Mouse (Mus musculus) frontal cortex, adult 2 months (tissue): ENCODE results near the gene Tex12. TPM values are rescaled to one million over a fixed set of nuclear protein-coding genes. Genes with fewer than 3 reads are reported as not detected.

ENCODE experiments used
- DNase-seq, 2 experiments: peaks; one replicate each; pipeline ENCODE4 v3.0.0; 2022; ENCODE audit warnings: low spot score in 1 of 2; ENCODE audit errors: extremely low spot score in 1 of 2
- polyA plus RNA-seq: library from polyadenylated mRNA; depleted of rRNA; stranded (reverse); fragments of >200 nt; gene quantifications from 2 replicates; pipeline ENCODE4 v1.2.3, GENCODE M21; 2012; rRNA removed

Gene Tex12
- polyA plus RNA-seq, result not detected in 2 replicates

GRCm38 (mm10) chr9:50561145-50561917 lies at the start of gene Tex12:
Gene Tex12 (minus strand): TSS chr9:50561325.
- no peak for DNase-seq

DNA sequence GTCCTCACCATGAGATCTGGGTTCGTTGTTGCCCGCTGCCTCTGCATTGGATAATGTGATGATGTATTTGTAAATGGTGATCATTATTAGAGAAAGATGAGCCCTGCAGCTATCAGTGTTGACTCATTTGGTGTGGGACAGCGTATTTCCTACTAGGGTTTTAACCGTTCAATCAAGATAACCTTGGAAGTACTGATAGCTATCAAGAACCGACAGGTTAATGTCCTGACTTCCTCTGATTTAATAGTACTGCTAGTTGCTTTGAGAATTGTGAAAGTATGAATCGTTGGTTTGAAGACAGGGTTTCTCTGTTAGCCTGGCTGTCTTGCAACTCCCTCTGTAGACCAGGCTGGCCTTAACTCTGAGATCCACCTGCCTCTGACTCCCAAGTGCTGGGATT lies 43.2 kb upstream of the Tex12 start:
- no peak for DNase-seq

DNA sequence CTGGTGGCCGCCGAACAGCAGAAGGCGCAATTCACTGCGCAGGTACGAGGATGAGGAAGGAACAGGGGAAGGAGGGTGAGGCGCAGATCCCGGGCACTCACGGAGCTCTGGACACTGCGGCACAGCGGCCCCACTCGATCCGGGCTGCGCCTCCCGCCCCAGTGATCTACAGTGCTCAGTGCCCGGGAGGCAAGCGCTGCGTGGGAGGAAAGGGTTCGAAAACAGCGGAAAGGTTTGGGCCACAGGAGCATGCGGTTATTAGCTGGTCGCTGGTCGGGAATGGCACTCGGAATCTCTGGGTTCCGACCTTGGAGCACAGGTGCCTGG lies 42.8 kb upstream of the Tex12 start:
- DNase-seq, result no peak

- DNase-seq, result peak; percentile 94 to 97
Measured at GRCm38 (mm10) chr9:50603189-50603997, 42.3 kb upstream of the Tex12 start, which contains the start of the genes Sdhd and Timm8b. Gene Sdhd (minus strand): TSS chr9:50603812. Gene Timm8b (plus strand): TSS chr9:50603910.

DNA sequence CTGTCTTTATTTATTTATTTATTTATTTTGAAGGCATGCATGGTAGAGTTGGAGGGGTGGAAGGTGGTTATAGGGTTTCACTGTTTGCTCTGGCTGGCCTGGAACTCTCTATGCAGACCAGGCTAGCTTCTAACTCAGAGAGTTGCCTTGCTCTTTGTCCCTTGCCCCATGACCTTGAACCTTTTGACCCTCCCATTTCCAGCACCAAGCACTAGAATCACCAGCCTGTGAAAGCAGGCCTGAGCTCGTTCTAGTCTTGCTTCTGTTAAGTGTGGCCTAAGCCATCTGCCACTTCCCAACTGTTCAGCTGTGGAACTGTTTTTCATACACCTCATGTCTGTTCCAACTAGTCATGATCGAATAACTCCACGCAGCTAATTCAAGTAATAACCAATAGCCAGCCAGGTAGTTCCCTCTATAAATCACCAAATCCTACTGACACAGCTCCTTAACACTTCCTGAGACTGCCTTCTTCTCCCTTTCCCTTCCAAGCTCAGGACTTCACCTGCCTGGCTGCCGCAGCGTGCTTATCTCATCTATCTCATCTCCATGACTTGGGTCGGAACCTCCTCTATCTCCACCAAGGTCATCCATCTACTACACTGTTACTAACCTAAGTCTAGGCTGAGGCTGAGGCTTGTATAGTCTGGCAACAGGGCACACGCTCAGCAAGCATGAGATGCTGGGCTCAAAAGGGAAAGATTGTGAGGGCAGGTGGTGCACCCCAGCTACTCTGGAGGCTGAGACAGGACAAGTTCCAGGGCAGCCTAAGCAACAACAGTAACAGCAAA lies 41.1 kb upstream of the Tex12 start:
- DNase-seq, result no peak

DNA sequence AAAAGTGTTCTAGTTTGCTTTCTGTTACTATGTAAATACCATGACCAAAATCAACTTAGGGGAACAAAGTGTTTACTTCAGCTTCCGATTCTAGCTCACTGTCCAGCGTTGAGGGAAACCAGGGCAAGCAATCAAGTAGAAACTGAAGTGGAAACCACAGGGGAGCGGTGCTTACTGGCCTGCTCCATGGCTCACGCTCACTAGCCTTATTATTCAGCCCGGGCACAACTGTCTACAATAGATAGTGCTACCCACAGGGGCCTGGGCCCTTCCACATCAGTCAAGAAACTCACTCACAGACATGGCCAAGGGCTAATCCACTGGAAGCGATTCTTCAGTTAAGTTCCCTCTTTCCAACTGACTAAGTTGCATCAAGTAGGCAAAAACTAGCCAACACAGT lies 40.4 kb upstream of the Tex12 start:
- DNase-seq, result no peak

DNA sequence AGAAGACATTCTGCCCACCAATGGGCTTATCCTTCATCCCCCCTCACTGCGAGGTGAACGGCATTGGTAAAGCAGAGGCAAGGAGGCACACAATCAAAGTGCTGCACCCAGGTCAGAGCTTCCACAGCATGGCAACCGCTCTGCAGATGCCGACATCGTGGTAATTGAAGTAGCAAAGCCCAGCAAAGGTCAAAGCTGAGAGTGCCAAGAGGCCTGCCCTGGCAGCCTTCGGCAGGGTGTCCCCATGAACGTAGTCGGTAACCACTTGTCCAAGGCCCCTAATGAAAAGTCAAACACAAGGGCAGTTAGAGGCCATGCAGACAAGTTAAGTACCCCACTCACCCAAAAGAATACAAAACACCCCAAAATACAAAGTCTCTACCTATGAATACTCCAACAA lies 35.8 kb upstream of the Tex12 start:
- no peak for DNase-seq

DNA sequence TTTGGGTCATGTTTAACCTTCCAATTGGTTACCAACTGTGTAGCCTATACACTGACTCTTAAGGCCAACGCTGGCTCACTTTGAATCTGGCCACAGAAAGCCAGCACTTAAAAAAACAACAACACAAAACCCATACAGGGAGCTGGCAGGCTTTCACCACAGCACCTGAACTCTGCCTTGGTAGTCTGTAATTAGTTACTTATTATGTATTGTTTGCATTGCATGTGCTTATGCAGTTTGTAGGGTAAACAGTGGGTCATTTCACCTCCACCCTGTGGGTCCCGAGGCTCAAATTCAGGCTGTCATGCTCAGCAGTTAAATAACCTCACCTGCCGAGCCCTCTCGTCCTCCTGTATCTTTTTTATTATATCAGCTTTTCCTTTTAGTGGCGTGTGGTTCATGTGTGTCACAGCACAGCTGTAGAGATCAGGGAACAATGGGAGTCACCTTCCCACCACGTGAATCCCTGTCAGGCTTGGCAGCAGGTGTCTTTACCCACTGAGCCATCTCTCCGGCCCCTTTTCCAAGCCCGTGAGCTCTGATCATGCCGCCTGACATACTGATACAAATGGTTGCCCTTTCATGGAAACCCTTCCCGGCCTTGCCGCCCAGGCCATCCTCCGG lies 33.8 kb upstream of the Tex12 start:
- DNase-seq, result no peak

- DNase-seq, result peak in 1 of 2 experiments; percentile 37
Measured at GRCm38 (mm10) chr9:50593544-50593943, 32.4 kb upstream of the Tex12 start.

DNA sequence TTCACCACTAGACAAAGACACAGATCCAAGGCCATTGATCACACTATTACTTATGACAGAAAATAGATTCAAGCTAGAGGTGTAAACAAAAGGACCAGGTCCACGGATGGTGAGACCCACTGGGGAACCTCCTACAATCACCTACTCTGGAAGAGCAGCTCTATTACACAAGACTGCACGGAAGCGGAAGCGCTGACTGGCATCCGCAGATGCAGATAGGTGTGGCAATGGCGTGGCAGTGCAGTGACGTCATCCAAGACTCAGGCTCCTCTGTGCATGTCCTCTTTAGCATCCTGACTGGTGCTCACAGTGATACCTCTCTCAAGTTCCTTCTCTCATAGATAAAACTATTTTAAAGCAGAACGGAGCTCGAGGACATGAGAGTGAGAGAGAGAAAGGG lies 31.8 kb upstream of the Tex12 start:
- no peak for DNase-seq

- no peak for DNase-seq
Measured at GRCm38 (mm10) chr9:50590856-50591518, 29.9 kb upstream of the Tex12 start.

- DNase-seq, result no peak
Measured at GRCm38 (mm10) chr9:50586955-50587354, 25.8 kb upstream of the Tex12 start.

DNA sequence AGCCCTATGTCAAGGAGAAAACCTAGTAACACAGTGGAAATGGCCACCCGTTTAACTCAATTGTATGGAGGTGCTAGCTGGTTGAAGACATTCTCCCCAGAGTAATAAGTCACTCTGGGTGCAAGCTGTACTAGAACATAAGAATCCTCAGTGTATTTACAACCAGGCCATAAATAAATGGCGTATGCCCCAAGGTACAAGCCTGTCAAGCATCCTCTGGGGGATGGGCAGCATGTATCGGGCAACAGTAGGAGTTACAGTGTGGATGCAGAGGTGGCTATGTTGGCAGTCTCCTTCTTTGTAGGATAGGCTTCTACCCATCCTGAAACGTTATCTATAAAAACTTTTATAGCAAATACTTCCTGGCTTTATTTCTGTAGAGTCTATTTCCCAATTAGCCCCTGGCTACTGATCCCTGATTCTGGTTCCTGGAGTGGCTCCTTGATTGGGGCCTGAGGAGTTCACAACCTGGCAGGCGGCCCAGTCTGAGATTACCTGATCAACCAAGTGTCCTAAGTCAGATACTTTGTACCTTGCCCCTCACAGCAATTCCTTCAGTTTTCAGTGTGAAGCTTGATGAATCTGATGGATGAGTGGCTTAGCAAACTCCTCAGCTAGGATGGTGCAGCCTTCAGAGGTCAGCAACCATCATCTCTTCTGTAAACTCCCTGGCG lies 24.2 kb upstream of the Tex12 start:
- no peak for DNase-seq

DNA sequence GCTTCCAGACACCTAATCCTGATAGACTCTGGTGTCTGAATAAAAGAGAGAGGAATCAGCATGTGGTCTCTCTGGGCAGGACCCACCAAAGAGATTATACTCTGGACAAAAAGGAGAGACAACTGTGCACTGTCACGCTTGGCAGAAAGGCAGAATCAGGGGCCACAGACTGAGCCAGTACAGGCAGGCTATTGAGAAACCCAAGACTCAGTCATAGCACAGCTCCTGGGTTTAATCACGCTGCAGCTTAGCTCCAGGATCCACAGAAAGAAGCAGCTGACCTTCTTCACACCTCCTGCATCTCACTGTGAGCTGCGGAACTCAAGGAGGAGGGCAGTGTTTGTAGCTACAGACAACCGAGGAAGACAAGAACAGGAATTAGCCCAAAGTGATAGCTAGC lies 19.2 kb upstream of the Tex12 start:
- DNase-seq, result no peak

DNA sequence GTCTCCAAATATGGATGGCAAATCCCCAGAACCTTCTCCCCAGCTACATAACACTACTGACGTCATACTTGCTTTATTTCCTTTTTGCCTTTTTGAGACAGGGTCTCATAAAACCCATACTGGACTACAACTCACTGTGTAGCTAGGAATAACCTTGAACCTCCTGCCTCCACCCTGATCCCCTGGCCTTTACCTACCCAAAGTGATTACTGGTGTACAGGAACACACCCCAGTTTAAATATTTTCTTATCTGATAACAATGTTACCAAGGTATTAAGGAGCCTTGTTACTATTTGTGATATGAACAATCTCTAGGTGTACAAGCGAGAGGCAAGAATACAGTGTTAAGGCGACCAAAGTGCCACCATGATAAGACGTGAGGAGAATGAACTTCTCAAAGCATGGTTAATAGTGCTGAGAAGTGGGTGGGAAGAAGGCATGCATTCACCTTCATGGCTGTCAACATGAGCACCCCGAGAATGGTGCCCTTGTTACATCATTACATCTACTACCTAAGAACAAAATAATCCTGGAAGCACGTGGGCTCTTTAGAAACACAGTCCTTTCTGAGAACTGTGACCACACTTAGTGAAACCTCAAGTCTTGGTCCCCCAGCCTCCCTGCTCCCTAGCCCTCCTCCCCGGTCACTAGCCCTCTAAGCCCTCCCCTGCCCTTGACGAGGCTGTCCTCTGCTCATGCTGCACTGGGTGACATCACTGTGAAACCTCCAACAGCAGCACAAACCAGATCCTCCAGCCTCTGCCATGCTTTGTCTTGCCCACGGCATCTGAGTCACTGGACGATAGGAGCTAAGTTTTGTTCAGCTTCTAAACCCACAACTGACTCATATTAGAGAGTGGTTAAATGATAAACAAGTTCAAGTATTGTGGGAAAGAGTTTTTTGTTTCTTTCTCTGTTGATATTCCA lies 8.7 kb upstream of the Tex12 start:
- no peak for DNase-seq

DNA sequence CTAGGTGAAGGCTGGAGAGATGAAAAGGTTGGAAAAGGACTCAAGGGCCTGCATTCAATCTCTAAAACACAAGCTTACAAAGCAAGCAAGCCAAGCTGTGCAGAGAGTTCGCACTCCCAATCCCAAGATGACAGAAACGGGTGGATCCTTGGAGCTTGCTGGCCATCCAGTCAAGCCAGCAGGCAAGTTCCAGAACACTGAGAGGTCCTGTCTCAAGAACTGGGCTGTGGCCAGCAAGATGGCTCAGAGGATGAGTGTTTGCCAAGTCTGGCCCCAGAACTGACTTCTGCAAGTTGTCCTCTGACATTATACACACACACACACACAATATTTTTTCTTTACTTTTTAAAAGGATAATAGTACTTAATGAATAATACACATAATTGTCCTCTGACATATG lies 6.8 kb upstream of the Tex12 start:
- DNase-seq, result no peak

DNA sequence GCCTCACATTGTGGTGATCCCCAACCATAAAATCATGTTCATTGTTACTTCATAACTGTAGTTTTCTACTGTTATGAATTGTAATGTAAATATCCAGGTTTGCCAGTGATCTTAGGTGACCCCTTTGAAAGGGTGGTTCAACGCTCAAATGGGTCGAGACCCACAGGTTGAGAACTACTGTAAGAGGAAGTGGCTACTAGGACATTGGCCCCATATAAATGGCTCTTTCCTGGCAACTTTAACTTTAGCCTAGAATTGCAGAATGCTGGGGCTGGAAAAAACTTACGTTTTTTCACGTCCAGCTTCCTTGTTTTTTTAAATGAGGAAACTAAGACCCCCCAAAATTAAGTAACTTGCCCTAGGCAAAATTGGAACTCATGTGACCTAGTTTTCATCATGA lies 6.2 kb upstream of the Tex12 start:
- DNase-seq, result no peak

GRCm38 (mm10) chr9:50565940-50566339 lies 4.8 kb upstream of the Tex12 start:
- no peak for DNase-seq

DNA sequence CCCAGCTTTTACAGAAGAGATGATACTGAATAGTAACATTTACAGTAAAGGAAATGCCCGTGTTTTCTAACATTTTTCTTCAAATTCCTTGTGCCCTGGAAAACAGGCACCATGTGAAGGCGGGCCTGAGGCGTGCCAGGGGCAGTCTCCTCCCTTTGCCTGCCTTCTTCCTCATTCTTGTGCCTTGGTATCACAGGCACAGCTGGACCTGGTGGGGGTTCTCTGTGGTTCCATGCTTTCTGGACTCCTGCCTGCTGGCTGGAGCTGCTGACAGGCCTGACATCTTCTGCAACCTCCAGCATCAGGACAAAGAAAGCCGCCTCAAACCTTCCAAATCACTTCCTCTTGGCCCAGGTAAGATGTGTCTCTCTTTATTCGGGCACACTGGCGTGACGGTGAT lies 4.0 kb upstream of the Tex12 start:
- DNase-seq, result no peak
